Mouse (Mus musculus): ENCODE measurements at regions not wholly inside any gene's neighbourhood (a gene's known extent, or its start where the extent isn't known, plus 50 kb on each side); places are given as distances from the start of the nearest gene placed in this dataset.

DNA sequence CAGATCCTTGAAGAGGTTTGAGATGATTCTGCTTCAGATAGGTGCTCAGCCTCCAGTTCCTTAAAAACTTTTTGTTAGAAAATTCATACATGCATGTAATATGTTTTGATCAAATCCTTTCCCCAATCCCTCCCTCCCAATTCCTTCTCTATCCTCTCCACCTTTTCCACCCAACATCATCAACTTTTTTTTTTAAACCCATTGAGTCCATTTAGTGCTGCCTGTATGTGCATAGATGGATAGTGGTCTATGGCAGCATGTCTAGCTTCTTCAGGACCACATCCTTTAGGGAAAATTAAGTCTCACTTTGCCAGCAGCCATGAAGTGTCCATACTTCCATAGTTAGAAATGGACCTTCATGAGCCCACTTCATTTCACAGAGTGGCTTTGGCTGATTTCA is 167.2 kb upstream of the Klhl29 start:
- no peak for DNase-seq

DNA sequence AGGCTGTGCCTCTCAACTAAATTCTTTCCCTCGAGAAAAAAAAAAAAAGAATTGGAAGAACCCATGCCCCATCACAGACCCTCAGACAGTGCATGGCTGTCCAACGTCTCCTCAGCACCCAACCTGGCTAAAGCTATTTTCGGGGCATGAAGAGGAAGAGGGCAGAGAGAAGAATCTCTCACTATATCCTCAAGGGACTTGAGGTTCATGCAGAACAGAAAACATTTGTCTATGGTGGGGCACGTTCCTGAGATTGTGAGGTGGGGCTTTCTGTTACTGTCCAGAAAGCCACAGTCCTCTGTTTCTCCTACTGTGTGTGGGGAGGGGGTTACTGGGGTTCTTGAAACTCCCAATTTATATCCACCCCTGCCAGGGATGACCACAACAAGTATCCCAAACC is 120.8 kb upstream of the Klhl29 start:
- DNase-seq: no peak

DNA sequence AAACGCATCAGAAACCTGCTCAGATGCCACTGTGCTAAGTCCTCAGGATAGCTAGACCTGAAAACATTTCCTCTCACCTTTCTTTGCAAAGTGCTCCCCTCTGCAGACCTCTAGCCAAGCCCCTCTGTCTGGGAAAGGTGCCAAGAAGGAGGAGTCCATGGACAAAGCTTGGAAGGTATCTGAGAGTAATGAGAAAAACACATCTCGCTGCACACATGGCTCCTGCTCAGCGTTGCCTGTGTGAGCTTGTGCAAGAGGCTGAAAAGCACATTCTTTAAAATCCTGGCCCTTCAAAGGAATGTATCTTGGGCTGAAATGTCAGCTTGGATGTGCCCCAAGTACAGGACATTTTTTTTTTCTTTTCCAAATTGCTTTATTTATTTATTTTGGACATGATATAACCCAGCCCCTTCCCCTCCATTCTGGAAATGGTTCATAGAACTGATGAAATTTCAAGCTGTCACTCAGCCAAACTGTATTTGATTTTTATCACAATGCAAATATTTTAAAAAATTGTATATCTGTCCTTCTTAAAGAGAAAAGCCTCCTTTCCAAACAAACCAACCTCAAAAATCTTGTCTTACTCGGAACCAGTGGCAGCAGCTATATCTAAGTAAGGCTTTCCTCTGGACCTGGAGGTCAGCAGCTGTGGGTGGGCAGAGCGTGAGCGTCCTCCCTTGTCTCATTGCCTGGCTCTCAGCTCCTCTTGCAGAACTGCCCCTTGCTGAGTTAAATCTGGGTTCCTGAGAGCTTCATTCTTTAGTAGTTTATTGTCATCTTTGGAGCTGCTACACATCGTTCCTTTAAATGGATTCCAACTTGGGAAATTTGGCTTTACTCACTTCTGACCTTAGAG is 119.4 kb upstream of the Klhl29 start:
- DNase-seq: no peak

DNA sequence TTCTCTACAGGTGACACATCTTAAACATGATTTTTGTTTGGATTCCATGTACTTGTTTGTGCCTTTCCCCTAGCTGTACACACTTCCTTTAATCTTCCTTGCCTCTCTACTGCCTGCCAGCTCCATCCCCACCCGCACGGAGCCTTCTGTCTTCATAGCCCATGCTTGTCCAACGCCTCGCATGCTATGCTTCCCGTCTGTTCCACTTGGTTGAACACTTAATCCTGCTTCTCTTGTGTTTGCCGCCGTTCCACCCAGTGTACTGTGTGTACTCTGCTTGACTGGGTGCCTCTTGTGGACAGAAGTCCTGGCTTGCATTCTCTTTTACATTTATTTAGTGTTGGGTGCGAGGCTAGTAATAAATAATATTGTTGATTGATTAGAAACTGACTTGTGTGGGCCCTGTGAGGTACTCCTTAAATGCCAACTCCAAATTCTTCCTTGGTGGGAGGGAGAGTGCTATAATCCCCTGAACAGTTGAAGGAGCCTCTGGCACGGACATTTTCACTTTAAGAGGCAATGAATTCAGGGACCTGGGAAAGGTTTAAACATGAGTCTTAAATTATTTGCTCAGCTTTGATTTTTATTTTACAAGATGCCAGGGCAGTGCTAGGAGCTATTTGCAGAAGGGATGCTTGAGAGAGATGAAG is 88.9 kb upstream of the Klhl29 start:
- peak; percentile 14 for DNase-seq

DNA sequence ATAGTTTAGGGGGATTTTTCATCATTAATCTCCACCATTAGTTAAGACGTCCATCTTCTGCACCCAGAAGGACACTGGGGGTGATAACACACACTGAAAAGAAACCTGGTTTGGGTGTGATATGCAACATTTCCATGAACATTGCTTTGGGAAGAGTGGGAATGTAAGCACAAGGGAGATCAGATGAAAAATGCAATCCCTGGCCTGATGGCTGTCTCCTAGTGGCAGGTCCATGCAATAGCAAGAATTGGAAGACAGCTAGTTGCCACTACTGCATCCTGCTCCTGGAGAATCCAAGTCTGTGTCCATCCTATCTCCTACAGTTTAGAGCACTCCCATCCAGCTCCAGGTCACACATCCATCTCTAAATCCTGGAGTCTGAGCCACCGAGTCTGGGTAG is 77.7 kb upstream of the Klhl29 start:
- DNase-seq: no peak

DNA sequence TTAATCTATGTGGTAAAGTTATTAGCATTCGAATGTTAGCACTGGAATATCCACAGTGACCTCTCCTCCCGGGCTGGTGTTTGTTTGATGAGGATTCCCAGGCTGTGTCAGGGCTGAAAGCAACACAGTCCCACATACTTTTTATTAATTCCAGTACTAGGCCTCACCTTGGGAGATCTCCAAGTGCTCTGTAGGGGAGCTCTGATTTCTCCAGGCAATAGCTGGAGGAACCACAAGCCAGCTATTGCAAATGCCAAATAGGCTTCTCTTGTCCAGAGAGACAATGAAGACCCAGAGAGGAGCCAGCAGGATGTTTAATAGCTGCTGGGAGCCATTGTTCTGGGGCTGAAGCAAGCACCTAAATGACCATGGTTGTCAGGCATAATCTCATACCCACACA is 68.2 kb upstream of the Klhl29 start:
- no peak for DNase-seq

DNA sequence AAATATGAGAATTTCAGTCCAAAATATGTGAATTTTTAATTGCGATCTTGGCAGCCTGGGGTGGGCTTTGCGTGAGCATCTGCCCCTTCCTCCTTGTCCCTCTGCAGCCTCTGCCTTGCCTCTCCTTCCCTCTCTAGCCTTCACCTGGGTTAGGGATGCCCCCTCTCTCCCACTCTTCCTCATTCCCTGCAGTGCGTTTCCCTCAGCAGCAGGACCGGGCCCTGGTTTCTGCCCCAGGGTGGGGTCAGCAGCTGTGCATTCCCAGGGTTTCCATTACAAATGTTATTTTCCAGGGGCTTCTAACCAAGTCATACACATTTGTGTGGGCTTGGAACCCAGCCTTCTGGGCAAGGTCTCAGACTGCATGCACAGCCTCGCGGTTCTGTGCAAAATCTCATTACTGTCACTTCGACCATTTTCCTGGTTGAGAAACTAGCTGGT is 67.6 kb upstream of the Klhl29 start:
- no peak for DNase-seq

DNA sequence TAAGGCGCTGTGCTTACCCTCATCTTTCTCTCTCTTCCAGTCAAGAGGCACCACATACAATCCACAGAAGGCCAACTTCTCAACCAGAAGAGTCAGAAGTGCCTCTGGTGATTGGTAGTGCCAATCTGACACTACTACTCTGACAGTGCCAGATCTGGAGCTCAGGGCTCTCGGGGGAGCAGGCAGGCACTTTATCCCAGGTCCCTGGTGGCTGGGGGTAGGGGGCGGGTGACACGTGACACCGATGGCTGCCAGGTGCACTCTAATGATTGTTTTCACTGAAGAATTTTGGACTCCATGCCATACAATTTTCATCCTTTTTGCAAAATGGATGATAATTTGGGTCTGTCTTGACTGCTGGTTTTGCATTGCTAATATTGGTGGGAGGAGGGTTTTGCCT is 67.2 kb upstream of the Klhl29 start:
- no peak for DNase-seq

DNA sequence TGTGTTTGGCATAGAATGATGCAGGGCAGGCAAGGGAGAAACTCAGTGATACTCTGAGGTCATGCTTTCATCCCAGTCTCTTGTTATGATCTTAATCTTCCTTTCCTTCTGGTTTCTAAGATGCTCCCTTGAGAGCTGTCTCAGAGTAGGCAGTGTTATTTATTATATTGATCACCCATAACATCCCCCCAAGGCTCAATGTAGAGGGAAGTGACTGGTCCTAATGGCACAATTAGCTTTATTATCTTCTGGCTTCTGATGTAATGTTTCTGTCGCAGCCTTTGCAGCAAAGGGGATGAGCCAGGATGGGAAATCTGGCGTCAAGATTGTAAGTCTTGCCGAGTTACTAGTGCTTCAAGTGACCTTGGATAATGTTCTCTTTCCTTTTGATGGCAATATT is 65.0 kb upstream of the Klhl29 start:
- DNase-seq: no peak

DNA sequence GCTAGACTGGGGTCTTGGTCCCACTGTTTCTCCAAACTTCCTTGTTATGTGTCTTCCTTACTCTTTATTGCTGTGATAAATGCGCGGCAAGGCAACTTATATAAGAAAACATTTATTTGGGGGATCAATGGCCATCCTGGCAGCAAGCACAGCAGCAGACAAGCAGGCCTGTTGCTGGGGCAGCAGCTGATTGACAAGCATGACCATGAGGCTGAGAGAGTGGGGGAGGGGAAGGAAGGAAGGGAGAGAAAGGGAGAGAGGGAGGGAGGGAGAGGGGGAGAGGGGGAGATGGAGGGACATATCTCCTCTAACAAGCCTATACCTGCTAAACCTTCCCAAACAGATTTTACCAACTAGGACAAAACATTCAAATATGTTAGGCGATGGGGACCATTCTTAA is 60.4 kb upstream of the Klhl29 start:
- no peak for DNase-seq

DNA sequence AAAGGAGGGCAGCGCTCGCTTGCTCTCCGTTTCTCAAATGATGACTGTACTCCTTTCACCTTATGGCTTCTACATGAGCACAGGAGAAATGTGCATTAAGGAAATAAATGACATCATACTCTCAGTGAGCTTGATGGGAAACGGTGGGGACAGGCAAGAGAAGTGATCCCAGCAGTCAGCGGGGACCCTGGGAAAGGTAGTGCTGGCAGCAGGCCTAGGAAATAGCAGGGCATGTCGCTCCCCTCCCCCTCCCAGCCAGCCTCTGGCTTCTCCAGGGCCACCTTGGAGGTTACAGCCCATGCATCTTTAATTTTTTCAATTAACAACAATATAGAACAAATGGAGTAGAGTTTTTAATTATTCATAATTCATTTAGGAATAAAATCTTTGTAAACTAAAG is 58.6 kb upstream of the Klhl29 start:
- DNase-seq: no peak

DNA sequence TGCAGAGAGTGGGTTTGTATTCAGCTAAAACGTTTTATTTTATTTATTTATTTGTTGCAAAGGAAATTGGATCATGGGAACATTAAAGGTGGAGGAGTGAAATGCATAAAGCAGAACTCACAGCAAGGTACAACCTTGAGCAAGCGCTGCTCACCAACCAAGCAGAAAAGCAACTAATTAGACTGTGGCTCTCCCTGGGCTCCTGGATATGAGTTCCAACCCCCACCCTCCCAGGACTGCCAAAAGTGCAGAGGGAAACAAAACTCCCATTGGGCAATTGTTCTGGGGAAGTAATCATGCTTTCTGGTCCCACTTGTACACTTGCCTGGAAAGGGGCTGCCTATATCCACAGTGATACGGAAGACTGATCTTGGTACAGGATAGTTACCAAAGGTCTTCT is 57.2 kb upstream of the Klhl29 start:
- no peak for DNase-seq

DNA sequence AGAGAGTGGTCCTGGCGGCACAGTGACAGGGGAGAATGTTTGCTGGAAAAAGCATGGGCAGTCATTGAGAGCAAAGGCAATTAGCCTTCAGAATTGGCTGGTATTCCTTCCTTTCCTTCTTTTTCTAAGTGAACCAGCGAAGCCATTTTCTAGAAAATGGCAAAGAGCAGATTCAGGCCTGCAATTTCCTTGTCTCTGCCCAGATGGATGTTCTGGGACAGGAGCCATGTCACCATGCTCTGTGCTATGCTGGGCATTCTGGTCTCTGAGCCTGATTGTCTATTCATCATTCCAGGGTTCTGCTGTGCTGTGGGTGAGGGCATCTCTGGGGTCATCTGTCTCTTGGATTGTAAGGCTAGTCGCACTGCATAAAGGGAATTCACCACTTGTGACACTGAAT is 53.3 kb upstream of the Klhl29 start:
- DNase-seq: no peak

All from kidney, adult 9 months (tissue).